Mouse (Mus musculus) WW6 (cell line): Measurements from ENCODE around the gene Tmem139.
A peak's percentile ranks its signal among the peaks of the same experiment; 100 is the strongest.

Source experiments
- DNase-seq: peaks from one replicate; pipeline ENCODE4 v3.0.0-alpha.2; 2013; ENCODE audit warnings: low read depth, low spot score

The Tmem139 gene

DNA sequence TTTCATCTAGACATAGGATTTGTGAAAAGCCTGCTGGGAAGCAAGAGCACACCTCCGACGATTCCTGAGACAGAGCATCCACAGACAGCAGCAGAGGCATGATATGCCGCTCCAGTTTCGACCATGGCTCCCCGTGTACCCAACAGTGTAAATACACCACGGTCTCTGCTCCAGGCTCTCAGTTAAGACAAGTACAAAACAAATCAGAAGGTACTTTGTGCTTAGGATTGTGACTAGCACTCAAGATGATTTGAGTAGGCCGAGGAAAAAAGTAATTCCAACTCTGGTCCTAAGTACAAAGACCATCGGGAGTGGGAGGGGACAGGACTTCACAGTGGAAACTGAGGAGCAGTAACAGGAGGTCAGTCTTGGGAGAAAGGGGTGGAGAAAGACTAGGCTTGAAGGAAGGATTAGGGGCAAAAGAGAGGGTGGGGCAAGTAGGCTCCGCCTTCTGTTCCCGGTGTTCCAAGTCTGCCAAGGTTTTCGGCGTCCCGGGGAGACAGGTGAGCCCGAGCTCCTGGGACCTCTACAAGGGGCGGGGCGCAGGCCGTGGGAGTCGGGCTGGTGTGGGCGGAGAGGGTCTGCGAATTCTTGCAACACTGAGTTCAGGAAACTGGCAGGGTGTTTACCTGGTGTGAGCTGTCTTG is at the start of gene Tmem139:
Gene Tmem139, plus strand, starts transcription at position 447 of the 647 bp plus-strand sequence.
- DNase-seq: no peak

GRCm38 (mm10) chr6:42215028-42215427 is 46.7 kb upstream of the Tmem139 start, which contains the start of gene Tas2r144:
Tas2r144 (plus strand) TSS chr6:42215328.
- no peak for DNase-seq

- DNase-seq: no peak
Observed at GRCm38 (mm10) chr6:42222286-42222685, 39.5 kb upstream of the Tmem139 start.

DNA sequence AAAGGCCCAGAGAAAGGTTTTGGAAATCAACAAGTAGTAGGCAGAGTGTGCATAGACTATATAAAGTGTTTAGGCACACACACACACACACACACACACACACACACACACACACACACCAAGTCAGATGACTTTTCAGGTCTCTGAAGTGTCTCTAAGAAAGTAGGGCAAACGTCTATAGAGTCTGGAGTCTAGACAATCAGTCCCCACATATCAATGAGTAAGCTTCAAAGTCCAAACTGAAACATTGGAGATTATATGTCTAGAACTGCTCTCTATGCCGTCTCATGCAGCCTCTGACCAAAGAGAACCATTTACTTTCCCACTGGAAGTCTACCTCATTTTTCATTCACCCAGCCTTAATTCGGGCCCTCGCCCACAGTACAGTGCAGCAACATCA is 36.7 kb upstream of the Tmem139 start:
- no peak for DNase-seq

- peak; percentile 24 for DNase-seq
Observed at GRCm38 (mm10) chr6:42227240-42228101, 34.3 kb upstream of the Tmem139 start.

GRCm38 (mm10) chr6:42229610-42230009 is 32.2 kb upstream of the Tmem139 start:
- no peak for DNase-seq

- no peak for DNase-seq
Observed at GRCm38 (mm10) chr6:42231191-42231590, 30.6 kb upstream of the Tmem139 start.

GRCm38 (mm10) chr6:42237276-42237805 is 24.4 kb upstream of the Tmem139 start:
- DNase-seq: no peak

DNA sequence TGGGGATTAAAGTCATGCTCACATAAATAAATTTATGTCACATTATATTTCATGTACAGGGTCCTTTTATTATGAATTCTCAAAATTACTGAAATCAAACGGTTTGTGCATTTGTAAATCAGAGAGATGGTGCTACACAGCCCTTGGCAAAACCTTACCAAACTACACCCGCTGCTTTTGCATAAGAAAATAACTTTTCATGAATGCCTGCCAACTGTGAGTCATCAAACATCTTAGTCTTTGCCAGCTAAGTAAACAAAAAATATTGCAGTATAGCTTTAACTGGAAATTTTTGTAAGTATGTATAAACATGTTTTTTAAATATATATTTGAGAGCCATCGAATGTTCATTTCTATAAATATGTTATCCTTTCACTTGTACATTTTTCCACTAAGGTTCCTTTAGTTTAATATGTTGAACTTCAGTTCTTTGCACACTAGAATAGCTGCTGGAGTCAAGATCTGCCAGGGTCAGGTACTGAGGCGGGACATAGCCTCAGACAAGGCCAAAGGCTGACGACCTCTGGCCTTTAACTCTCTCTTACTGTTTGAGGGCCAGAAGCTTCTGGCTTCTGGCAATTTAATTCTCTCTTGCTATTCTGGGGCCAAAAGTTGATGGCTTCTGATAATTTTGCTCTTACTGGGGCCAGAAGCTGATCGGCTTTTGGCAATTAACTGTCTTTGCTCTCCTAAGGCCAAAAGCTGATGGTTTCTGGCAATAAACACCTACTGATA is 20.3 kb upstream of the Tmem139 start:
- DNase-seq: no peak

DNA sequence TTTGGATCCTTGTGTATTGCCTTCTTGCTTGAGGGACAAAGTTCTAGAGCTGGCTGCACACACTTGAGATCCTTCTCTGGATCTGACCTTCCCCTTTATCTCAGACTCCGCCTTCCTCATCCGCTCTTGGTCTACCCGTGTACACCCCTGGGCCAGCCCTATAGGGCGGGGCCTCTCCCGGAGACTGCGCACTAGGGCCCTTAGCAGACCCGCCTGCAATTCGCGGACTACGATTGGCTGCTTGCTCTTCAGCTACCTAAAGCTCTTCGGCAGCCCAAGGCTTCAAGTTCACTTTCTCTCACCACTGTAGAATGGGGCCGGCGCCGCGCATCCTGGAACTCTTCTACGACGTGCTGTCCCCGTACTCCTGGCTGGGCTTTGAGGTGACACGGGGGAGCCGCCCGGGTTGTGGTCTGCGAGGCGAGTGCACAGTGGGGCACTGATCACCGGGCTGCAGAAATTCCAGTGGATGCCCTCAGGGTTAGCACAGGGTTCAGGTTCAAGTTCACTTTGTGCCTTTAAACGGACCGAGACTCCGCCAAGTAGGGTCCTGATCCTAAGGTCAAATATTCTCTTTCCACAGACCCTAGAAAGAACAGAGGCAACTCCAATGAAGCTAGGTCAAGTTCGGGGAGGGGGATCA is 15.9 kb upstream of the Tmem139 start, which contains the start of gene Gstk1:
Gene Gstk1, plus strand, starts transcription at position 225 of the 643 bp plus-strand sequence.
- peak; percentile 63 for DNase-seq

DNA sequence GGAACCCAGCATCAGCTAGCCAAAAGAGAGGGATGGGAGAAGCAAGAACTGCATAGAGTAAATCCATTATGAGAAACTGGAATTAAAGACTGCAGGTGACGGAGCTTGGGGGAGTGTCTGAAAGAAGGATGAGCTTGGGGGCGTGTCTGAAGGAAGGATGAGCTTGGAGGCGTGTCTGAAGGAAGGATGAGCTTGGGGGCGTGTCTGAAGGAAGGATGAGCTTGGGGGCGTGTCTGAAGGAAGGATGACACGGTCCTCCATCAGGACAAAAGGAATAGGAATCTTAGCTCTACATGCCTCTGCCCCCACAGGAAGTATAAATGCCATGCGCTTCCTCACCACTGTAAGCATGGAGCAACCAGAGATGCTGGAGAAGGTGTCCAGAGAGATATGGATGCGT is 14.6 kb upstream of the Tmem139 start:
- DNase-seq: no peak

DNA sequence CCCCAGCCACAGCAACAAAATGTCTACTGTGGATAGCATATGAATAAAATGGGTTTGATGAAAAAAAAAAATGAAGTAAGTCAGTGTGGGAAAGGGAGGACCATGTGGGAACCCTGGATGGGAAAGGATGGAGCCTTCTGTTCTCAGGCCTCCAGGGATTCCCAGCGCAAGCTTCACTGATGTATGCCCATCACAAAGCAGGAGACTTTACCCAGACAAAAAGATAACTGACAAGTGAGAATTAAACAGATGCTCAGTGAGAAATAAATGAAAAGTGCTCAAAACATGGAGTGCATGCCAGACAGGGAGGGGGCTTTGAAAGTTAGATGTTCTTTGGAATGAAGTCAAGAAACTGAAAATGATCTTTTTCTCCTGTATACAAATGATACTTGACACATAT is 13.8 kb upstream of the Tmem139 start:
- DNase-seq: no peak

DNA sequence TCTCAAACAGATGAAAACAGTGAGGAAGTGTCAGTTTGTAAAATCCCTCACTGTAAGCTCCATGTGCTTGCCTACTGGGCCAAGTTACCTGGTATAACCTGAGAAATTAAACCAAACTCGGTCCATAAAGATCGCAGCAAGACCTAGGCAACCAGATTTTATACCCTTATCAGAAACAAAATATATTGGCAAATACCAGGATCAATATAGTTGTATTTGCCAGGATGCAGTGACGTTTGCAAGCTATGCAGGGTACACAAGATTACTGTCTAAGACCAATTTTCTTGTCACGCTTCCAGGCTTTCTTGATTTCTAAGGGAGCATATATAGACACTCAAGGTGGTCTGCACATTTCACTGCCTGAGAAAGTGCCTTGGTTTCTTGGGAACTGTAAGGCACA is 10.0 kb upstream of the Tmem139 start:
- no peak for DNase-seq

GRCm38 (mm10) chr6:42253103-42253502 is 8.7 kb upstream of the Tmem139 start:
- no peak for DNase-seq

DNA sequence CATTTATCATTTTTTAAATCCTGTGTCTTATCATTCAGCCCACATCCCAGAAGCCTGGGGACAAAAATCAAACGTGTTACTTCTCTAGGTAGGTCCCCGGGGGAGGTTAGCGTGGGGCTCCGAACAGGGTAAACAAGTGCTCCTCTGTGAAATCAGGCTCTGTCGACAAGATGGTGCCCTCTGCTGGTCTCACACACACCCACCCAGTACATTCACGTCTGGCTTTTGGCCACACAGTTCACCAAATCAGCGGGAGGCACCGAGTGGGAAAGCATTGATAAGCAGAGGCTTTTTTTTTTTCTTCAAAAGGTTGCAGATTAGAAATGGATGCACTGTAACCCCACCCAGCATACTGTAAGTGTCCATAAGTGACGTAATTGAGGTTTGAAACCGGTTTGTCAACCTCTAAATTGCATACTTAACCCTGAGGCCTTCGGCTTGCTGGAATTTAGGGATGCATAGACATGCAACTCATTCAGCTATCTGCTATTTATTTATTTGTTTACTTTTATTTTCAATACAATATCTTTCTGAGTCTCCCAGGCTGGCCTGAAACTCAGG is 4.4 kb upstream of the Tmem139 start:
- no peak for DNase-seq

DNA sequence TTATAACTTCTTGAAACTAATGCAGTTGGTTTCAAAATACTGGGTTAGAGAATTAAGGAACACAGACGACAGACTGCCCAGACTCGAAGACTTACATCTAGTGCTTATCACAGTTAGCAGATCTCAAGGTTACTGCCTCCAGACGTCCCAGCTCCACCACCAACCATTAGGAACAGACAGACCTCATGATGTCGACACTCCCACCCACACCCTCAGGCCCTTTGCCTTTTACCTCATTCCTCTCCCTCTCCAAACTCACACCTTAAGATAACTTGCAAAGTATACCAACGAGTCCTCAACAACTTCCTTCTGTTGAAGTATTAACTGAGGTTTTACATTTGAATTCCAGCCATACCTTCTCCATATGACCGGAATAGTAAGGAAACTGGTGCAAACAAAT is 1.3 kb upstream of the Tmem139 start:
- DNase-seq: no peak

DNA sequence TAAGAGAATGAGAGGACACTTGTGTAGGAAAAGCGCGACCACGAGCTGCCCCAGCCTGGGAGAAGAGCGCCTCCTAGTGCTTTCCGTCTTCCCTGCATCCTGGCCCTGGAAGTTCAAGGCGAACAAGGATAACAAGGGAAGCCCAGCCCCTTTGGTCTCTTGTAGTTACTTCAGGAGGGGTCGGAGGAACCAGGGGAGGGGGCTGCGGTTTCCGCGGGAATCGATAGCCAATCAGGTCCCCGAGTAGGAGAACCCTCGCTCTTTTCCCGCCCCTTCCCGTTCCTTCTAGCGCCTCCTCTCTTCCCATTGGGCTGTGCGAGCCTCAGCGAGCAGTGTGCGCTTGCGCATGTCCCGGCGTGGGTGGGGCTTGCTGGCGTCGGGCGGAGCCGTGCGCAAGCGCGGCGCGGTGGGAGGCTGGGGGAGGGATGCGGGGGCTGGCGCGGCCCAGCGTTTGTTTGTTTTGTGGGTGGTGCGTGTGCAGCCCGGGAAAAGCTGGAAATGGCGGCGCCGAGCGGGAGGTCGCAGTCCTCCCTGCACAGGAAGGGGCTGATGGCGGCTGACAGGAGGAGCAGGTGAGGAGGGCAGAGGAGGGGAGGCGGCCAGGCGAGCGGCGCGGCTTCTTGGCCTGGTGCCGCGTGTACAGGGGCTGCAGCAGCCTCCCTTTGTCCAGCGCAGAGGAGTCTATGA is 3.0 kb downstream of the Tmem139 start, which contains the start of gene Casp2:
Gene Casp2, plus strand, starts transcription at position 360 of the 687 bp plus-strand sequence.
- peak; percentile 95 for DNase-seq

DNA sequence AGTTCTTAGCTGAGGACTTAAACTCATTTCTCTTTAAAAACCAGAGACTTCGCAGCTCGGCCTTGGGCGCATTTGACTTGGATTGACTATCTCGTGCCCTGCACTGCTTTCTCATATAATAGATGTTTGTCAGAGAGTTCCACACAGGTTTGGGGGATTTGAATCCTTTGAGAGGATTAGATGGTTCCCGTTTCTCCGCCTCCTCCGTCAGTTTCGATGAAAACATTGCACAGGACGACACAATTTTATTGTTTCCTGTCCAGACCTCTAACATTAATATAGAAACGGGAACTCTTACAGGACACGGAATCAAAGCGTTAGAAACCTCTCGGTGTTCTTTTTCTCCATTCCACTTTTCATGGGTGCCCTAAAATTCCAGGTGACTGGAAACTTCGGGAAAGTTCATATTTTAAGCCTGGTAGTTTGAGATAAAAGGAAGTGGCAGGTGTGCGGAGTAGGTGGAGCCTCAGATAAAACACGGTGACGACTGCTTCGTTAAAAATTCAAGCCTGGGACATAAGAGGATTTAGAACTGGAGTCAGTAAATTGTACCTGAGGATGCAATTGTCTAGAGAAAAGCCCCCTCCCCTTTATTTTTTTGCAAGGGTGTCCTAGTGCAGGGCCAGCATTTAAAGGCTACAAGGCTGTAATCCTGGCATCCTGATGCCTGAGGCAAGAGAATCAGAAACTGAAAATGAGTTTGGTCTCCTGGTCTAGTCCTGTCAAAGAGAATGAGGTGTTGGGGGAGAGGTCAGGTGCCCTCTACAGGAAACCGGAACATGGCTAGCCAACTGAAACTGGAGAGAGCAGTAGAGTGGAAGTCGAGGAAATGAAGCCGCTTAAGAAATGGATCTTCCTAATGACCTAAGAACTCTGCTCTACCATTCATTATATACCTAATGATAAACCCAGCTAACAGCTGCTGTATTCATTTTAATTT is 3.9 kb downstream of the Tmem139 start:
- DNase-seq: no peak

DNA sequence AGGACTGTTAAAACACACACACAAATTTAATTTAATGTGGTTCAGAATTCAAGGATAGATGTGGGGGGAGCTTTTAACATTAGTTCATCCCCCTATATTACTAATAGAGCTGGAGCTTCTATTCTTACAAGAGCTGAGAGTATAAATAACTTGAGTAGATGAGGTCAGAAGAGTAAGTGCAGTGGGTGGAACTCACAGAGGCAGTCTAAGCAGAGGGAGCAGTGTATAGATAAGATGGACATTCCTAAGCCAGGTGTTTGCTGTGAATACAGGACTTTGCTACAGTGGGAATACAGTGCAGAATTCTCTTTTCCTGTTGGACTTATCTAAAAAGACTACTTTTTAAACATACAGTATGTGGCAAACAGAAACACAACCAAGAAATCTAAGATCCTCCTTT is 9.0 kb downstream of the Tmem139 start:
- no peak for DNase-seq
